Mouse (Mus musculus): ENCODE data around the gene Abcd4. TPM values are rescaled to one million over a fixed set of nuclear protein-coding genes. Genes with fewer than 3 reads are reported as not detected.

Abcd4 gene
- polyA plus RNA-seq, 1 experiment from 2014 or later, result 12.7 TPM

DNA sequence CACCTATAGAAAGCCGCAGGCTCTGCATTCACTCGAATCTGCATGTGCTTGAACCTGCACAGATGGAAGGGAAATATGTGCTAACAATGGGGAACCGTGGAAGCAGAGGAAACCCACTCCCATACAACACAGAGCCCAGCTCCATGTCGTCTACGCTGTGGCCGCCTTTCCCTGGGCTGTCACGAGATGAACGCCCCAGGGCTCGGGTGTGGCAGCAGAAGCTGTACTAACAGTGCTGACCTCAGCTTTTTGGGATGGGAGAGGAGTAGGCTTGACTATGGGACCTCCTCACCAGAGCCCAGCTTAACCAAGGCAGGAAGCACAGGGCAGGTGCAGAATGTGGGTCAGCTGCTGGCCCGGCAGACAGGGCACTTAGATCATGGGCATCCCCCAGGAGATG lies 5.5 kb downstream of the Abcd4 start:
- H3K27ac ChIP-seq, result no peak overlapping the region
- no peak for DNase-seq (ENCODE audit: extremely low spot score, low spot score)
- 92% methylated on average over 10 of the region's 10 CpGs for WGBS
- peaks cover 26% of the 10 kb centered on the region for H3K36me3 ChIP-seq (replicated peaks)
- H3K9me3 ChIP-seq, result no peaks in the 10 kb centered on the region
- no peak overlapping the region for H3K4me3 ChIP-seq
- peaks cover 13% of the 10 kb centered on the region for H3K4me1 ChIP-seq
- H3K27me3 ChIP-seq (ENCODE audit: poor library complexity, severe bottlenecking), result no peaks in the 10 kb centered on the region

DNA sequence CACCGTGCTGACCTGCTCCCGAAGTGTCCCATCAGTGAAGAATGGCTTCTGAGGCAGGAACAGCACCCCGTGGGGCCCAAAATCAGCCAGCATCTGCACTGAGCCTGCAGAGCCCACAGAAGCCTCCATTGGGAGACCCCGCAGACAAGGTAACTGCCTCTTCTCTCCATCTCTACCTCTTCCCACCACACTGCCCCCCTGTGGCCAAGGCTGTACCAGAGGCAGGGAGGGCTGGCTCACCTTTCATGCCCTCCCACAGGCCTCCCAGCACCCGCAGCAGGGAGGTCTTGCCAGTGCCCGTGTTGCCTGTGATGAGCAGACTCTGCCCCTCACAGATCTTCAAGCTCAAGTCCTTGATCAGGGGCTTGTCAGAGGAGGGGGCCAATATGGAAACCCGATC lies 11.4 kb downstream of the Abcd4 start:
- Histone ChIP-seq H3K9me3 (no peaks in the 10 kb centered on the region), H3K4me3 (no peak overlapping the region), H3K27me3 (ENCODE audit: poor library complexity, severe bottlenecking) (no peaks in the 10 kb centered on the region), H3K4me1 (0 out of 2 replicates have a peak, but pooled peaks cover 4% of the 10 kb centered on the region), H3K36me3 (replicated peaks) (peaks cover 56% of the 10 kb centered on the region), H3K27ac (no peak overlapping the region)
- 70% methylated on average over 7 of the region's 7 CpGs for WGBS
- DNase-seq (ENCODE audit: extremely low spot score, low spot score), result no peak

DNA sequence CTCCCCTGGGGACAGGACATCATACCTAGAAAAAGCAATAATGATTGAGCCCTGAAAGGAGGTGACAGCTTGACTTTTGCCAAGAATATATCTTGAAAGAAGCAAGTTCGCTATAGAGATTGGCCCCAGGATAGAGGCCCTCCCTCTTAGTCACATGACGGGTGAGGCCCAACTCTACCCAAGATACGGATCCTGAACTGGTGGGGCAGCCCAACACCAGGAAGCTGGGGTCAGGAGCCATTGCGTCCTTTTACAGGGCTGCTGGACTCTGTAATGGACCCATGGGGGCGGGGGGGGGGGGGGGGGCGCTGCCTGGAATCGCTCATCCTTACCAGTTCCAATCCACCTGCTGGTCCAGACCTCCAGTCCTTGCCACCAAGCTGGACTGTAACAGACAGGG lies 13.2 kb downstream of the Abcd4 start:
- peaks cover 4% of the 10 kb centered on the region for H3K27me3 ChIP-seq (ENCODE audit: poor library complexity, severe bottlenecking)
- H3K9me3 ChIP-seq, result no peaks in the 10 kb centered on the region
- H3K27ac ChIP-seq, result no peak overlapping the region
- H3K4me3 ChIP-seq, result no peak overlapping the region
- peaks cover 53% of the 10 kb centered on the region for H3K36me3 ChIP-seq (replicated peaks)
- 0 out of 2 replicates have a peak, but pooled peaks cover 4% of the 10 kb centered on the region for H3K4me1 ChIP-seq
- WGBS, result 88% methylated on average over 7 of the region's 7 CpGs
- DNase-seq (ENCODE audit: extremely low spot score, low spot score), result no peak

GRCm38 (mm10) chr12:84598324-84598723 lies 18.9 kb downstream of the Abcd4 start:
- Histone ChIP-seq H3K27ac (no peak overlapping the region), H3K4me3 (no peak overlapping the region), H3K9me3 (no peaks in the 10 kb centered on the region), H3K36me3 (replicated peaks) (peaks cover 11% of the 10 kb centered on the region), H3K27me3 (ENCODE audit: poor library complexity, severe bottlenecking) (peaks cover 29% of the 10 kb centered on the region), H3K4me1 (no peaks in the 10 kb centered on the region)
- DNase-seq (ENCODE audit: extremely low spot score, low spot score), result no peak
- WGBS, result 26% methylated on average over 8 of the region's 8 CpGs

DNA sequence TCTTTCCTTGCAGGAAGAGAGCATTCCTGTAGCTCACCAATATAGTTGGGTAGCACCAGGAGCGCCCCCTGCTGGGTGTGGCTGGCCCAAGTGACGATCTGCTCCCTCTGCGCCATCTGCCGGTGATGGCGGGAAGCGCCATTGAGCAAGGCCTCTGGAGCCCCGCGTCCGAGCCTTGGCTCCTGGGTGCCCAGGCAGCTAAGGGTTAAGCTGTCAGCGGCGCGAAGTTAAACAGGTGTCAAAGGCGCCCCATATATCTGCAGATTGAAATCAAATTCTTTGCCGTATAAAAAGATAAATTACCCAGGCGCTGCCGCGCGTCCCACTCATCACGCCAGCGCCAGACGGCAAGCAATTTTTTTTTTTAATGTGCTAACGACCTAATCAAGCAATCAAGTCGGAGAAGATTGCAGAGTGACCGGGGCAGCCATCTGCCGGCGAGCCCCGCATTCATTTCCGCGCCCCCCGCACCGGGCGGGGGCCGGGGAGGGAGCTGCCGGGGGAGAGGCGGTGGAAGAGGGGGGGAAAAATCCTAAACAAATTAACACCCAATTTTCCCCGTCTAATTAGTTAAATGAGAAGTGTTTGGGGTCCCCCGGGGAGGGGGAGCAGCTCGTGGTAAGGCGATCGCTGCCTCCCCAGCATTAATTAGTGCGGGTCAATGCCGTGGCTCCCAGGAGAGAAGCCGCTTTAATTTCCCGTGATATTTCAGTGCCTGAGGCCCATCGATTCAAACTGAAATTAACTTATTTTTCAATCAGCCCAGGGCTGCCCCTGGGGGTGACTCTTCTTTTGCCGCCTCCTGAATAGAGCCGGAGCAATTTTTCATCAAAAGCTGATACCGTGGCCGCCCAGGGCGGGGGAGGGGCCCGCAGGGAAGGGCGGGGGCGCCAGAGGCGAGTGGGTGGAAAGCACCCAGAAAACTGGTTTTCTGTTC lies 27.1 kb downstream of the Abcd4 start:
- Histone ChIP-seq H3K9me3 (no peaks in the 10 kb centered on the region), H3K4me1 (peaks cover 15% of the 10 kb centered on the region), H3K27ac (peak overlapping the region; percentile 72), H3K36me3 (replicated peaks) (no peaks in the 10 kb centered on the region), H3K27me3 (ENCODE audit: poor library complexity, severe bottlenecking) (peaks cover 37% of the 10 kb centered on the region), H3K4me3 (peak overlapping the region; percentile 66)
- WGBS, result under 1% methylated on average over 54 of the region's 54 CpGs
- peak; percentile 93 for DNase-seq (ENCODE audit: extremely low spot score, low spot score)

GRCm38 (mm10) chr12:84581285-84581684 lies 35.9 kb downstream of the Abcd4 start:
- Histone ChIP-seq H3K4me3 (no peak overlapping the region), H3K36me3 (replicated peaks) (no peaks in the 10 kb centered on the region), H3K27me3 (ENCODE audit: poor library complexity, severe bottlenecking) (peaks cover 27% of the 10 kb centered on the region), H3K9me3 (no peaks in the 10 kb centered on the region; the same call in 1 of the 2 replicates), H3K27ac (no peak overlapping the region), H3K4me1 (peaks cover 12% of the 10 kb centered on the region)
- WGBS, result 91% methylated on average over 2 of the region's 2 CpGs
- no peak for DNase-seq (ENCODE audit: extremely low spot score, low spot score)

- 44% methylated on average over 5 of the region's 5 CpGs for WGBS
- DNase-seq (ENCODE audit: extremely low spot score, low spot score), result no peak
These were observed 38.8 kb downstream of the Abcd4 start for GRCm38 (mm10) chr12:84578440-84578770.

DNA sequence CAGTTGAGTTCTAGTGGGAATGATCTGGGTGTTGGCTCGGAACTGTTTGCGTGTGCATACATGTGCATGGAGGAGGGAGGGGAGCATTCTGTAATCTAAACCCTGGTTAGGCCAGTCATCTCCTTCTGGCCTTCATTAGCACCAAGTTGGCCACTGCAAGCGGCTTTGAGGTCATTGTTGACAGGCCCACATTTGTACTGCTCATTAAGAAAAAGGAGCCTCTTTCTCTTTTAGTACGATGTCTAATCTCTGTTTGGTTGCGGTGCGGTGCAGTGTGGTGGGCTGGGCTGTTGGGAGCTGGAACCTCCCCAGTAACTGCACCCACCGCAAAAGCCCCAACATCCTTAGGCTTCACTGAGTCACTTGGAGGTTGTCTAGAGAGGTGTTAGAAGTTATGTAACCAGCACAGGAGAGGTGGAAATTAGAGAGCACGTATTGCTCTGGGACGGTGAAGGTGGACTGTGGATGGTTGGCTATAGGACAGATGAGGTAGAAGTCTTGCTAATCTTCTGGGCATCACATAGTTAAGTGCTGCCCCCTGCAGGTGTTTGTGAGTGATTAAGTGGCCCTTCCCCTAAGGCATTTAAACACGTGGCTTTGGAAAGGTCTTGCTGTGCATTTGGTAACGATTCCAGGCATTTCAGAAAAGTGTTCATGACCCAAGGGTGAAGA lies 39.3 kb downstream of the Abcd4 start:
- Histone ChIP-seq H3K9me3 (no peaks in the 10 kb centered on the region; the same call in 1 of the 2 replicates), H3K4me1 (peaks cover 12% of the 10 kb centered on the region), H3K27me3 (ENCODE audit: poor library complexity, severe bottlenecking) (peaks cover 61% of the 10 kb centered on the region), H3K4me3 (no peak overlapping the region), H3K36me3 (replicated peaks) (no peaks in the 10 kb centered on the region), H3K27ac (no peak overlapping the region)
- WGBS, result 73% methylated on average over 11 of the region's 11 CpGs
- DNase-seq (ENCODE audit: extremely low spot score, low spot score), result no peak

More at GRCm38 (mm10) chr12:84578440-84578770, 38.8 kb downstream of the Abcd4 start:
- Histone ChIP-seq H3K36me3 (replicated peaks) (no peaks in the 10 kb centered on the region), H3K4me3 (no peak overlapping the region), H3K27me3 (ENCODE audit: poor library complexity, severe bottlenecking) (peaks cover 56% of the 10 kb centered on the region), H3K4me1 (peaks cover 12% of the 10 kb centered on the region), H3K27ac (no peak overlapping the region), H3K9me3 (no peaks in the 10 kb centered on the region; the same call in 1 of the 2 replicates)

GRCm38 (mm10) chr12:84573094-84573493 lies 44.1 kb downstream of the Abcd4 start:
- WGBS, result 11% methylated on average over 7 of the region's 7 CpGs
- Histone ChIP-seq H3K4me1 (peaks cover 43% of the 10 kb centered on the region), H3K27ac (no peak overlapping the region), H3K36me3 (replicated peaks) (no peaks in the 10 kb centered on the region), H3K9me3 (no peaks in the 10 kb centered on the region), H3K4me3 (no peak overlapping the region), H3K27me3 (ENCODE audit: poor library complexity, severe bottlenecking) (peaks cover 100% of the 10 kb centered on the region)
- no peak for DNase-seq (ENCODE audit: extremely low spot score, low spot score)

DNA sequence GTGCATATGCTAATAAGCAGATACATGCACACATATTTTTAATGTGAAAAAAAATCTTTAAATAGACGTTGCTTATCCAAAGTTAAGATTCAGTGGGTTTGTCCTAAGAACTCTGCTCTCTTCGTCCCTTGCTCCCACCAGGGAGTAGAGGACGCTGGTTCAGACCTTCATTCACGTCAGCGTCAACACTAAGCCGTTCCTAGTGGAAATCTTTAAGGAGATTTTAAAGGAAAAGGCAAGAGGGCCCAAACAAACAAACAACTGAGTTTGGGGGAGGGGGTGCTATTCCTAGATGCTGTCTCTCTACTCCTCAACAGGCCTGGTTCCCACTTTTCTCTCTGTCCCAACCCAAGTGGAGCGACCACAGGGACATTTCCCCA lies 44.9 kb downstream of the Abcd4 start:
- no peaks in the 10 kb centered on the region for H3K36me3 ChIP-seq (replicated peaks)
- peaks cover 100% of the 10 kb centered on the region for H3K27me3 ChIP-seq (ENCODE audit: poor library complexity, severe bottlenecking)
- H3K4me3 ChIP-seq, result no peak overlapping the region; the same call in 1 of the 2 replicates
- WGBS, result 1% methylated on average over 7 of the region's 7 CpGs
- peaks cover 38% of the 10 kb centered on the region for H3K4me1 ChIP-seq
- DNase-seq (ENCODE audit: extremely low spot score, low spot score), result no peak
- H3K9me3 ChIP-seq, result no peaks in the 10 kb centered on the region
- no peak overlapping the region for H3K27ac ChIP-seq

GRCm38 (mm10) chr12:84571466-84572340 lies 45.5 kb downstream of the Abcd4 start:
- Histone ChIP-seq H3K36me3 (replicated peaks) (no peaks in the 10 kb centered on the region), H3K27ac (no peak overlapping the region), H3K27me3 (ENCODE audit: poor library complexity, severe bottlenecking) (peaks cover 100% of the 10 kb centered on the region), H3K4me3 (peak overlapping the region; percentile 40), H3K9me3 (no peaks in the 10 kb centered on the region), H3K4me1 (peaks cover 38% of the 10 kb centered on the region)
- peak; percentile 55 for DNase-seq (ENCODE audit: extremely low spot score, low spot score)
- WGBS, result under 1% methylated on average over 43 of the region's 43 CpGs

GRCm38 (mm10) chr12:84570694-84571415 lies 46.4 kb downstream of the Abcd4 start:
- peak; percentile 44 for DNase-seq (ENCODE audit: extremely low spot score, low spot score)
- Histone ChIP-seq H3K4me1 (peaks cover 38% of the 10 kb centered on the region), H3K4me3 (peak overlapping the region; percentile 40), H3K27ac (no peak overlapping the region), H3K36me3 (replicated peaks) (no peaks in the 10 kb centered on the region), H3K9me3 (no peaks in the 10 kb centered on the region), H3K27me3 (ENCODE audit: poor library complexity, severe bottlenecking) (peaks cover 92% of the 10 kb centered on the region)
- WGBS, result 2% methylated on average over 34 of the region's 34 CpGs
